Comparison of ENCODE assay signal across 8 mouse cellular contexts in genomic region chr5:14514631-14515523, GRCm38 (mm10). TPM values are rescaled to one million over a fixed set of nuclear protein-coding genes. Genes with fewer than 3 reads are reported as not detected.
A peak's percentile ranks its signal among the peaks of the same experiment; 100 is the strongest.
DNase-seq lines count a peak whose midpoint lies in the region; ATAC-seq and TF ChIP-seq lines count a peak whose summit lies in the region.

Gene Pclo (plus strand): TSS chr5:14514918.

- TF ChIP-seq POLR2A in liver, adult 2 months (IDR thresholded peaks at IDR 0.05; ENCODE audit: extremely low read depth, insufficient read depth, low read length) = peak; percentile 32; the same call in 1 of the 2 replicates
- TF ChIP-seq POLR2A in thymus, adult 2 months (IDR thresholded peaks at IDR 0.05; ENCODE audit: control insufficient read depth, extremely low read depth, insufficient read depth, low read length, poor library complexity) = no peak

- peak within 1 kb of the TSS; percentile 92 for H3K4me3 ChIP-seq in megakaryocyte, embryonic 14.5 days (replicated peaks)
- H3K4me3 ChIP-seq in forebrain, embryonic 12.5 days (replicated peaks) = peak within 1 kb of the TSS; percentile 74
- H3K4me3 ChIP-seq in heart, embryonic 16.5 days (ENCODE audit: low read length) = peak within 1 kb of the TSS; percentile 75
- H3K4me3 ChIP-seq in liver, adult 2 months (ENCODE audit: insufficient read depth, low read depth, low read length) = peak within 1 kb of the TSS; percentile 76
- H3K4me3 ChIP-seq in thymus, adult 2 months (ENCODE audit: control insufficient read depth, insufficient read depth, low read length) = peak within 1 kb of the TSS; percentile 40

- H3K27me3 ChIP-seq in megakaryocyte, embryonic 14.5 days (replicated peaks) = peaks cover 14% of the 10 kb centered on the region
- H3K27me3 ChIP-seq in forebrain, embryonic 12.5 days = no peaks in the 10 kb centered on the region
- no peaks in the 10 kb centered on the region for H3K27me3 ChIP-seq in heart, embryonic 16.5 days (ENCODE audit: control insufficient read depth, insufficient read depth, low read length)
- no peaks in the 10 kb centered on the region for H3K27me3 ChIP-seq in liver, adult 2 months (ENCODE audit: control insufficient read depth, insufficient read depth, low read length)
- H3K27me3 ChIP-seq in thymus, adult 2 months (ENCODE audit: control insufficient read depth, insufficient read depth, low read length) = peaks cover 5% of the 10 kb centered on the region; the same call in 1 of the 2 replicates

- H3K4me2 ChIP-seq in forebrain, embryonic 12.5 days = peak within 1 kb of the TSS; percentile 65
- H3K4me2 ChIP-seq in heart, embryonic 16.5 days (ENCODE audit: low read depth, low read length) = peak within 1 kb of the TSS; percentile 90

- H3K9me3 ChIP-seq in megakaryocyte, embryonic 14.5 days = no peaks in the 10 kb centered on the region
- no peaks in the 10 kb centered on the region for H3K9me3 ChIP-seq in forebrain, embryonic 12.5 days
- H3K9me3 ChIP-seq in heart, embryonic 16.5 days (replicated peaks; ENCODE audit: control insufficient read depth, low read length) = no peaks in the 10 kb centered on the region

- no peaks in the 10 kb centered on the region for H3K36me3 ChIP-seq in megakaryocyte, embryonic 14.5 days (replicated peaks; ENCODE audit: low read length)
- no peaks in the 10 kb centered on the region for H3K36me3 ChIP-seq in forebrain, embryonic 12.5 days (replicated peaks)
- no peaks in the 10 kb centered on the region for H3K36me3 ChIP-seq in heart, embryonic 16.5 days (ENCODE audit: control insufficient read depth, insufficient read depth)
- no peaks in the 10 kb centered on the region for H3K36me3 ChIP-seq in liver, adult 2 months (ENCODE audit: control insufficient read depth, insufficient read depth, low read length)
- no peaks in the 10 kb centered on the region for H3K36me3 ChIP-seq in thymus, adult 2 months (ENCODE audit: control insufficient read depth, insufficient read depth, low read length)

- H3K27ac ChIP-seq in forebrain, embryonic 12.5 days = peak within 1 kb of the TSS; percentile 96
- H3K27ac ChIP-seq in heart, embryonic 16.5 days (ENCODE audit: low read length) = peak within 1 kb of the TSS; percentile 59
- peak within 1 kb of the TSS; percentile 42 for H3K27ac ChIP-seq in liver, adult 2 months (replicated peaks; ENCODE audit: insufficient read depth, low read depth, low read length)
- no peak within 1 kb of the TSS for H3K27ac ChIP-seq in thymus, adult 2 months (ENCODE audit: control insufficient read depth, insufficient read depth, low read length)

- TF ChIP-seq CTCF in liver, adult 2 months (IDR thresholded peaks at IDR 0.05; ENCODE audit: low read depth, low read length) = no peak
- TF ChIP-seq CTCF in thymus, adult 2 months (IDR thresholded peaks at IDR 0.05; ENCODE audit: borderline replicate concordance, control insufficient read depth, extremely low read depth, insufficient read depth, low read length, poor library complexity) = no peak

- H3K4me1 ChIP-seq in megakaryocyte, embryonic 14.5 days = peaks cover 11% of the 10 kb centered on the region
- peaks cover 4% of the 10 kb centered on the region; the same call in 1 of the 2 replicates for H3K4me1 ChIP-seq in forebrain, embryonic 12.5 days
- H3K4me1 ChIP-seq in heart, embryonic 16.5 days (ENCODE audit: control insufficient read depth, insufficient read depth, low read length) = peaks cover 3% of the 10 kb centered on the region; the same call in 1 of the 2 replicates
- H3K4me1 ChIP-seq in liver, adult 2 months (ENCODE audit: control insufficient read depth, insufficient read depth, low read length) = no peaks in the 10 kb centered on the region
- H3K4me1 ChIP-seq in thymus, adult 2 months (replicated peaks; ENCODE audit: control insufficient read depth, insufficient read depth, low read length) = peaks cover 5% of the 10 kb centered on the region

- WGBS in forebrain, embryonic 12.5 days = under 1% methylated on average over 86 of the region's 89 CpGs
- under 1% methylated on average over 85 of the region's 89 CpGs for WGBS in heart, embryonic 16.5 days
- 2% methylated on average over 89 of the region's 89 CpGs for WGBS in liver, adult 2 months
- WGBS in thymus, adult 2 months = 3% methylated on average over 85 of the region's 89 CpGs

- H3K9ac ChIP-seq in forebrain, embryonic 12.5 days = peak within 1 kb of the TSS; percentile 87
- peak within 1 kb of the TSS; percentile 71 for H3K9ac ChIP-seq in heart, embryonic 16.5 days (ENCODE audit: low read length)
- H3K9ac ChIP-seq in liver, adult 2 months (ENCODE audit: low read depth, low read length) = peak within 1 kb of the TSS; percentile 58

- peak; percentile 91 for DNase-seq in kidney, postnatal 14 days
- peak; percentile 76 for DNase-seq in liver, adult 2 months (ENCODE audit: extremely low read depth, low read depth, low spot score)
- DNase-seq in neural tube, embryonic 10.5 days (ENCODE audit: extremely low spot score, low spot score) = peak; percentile 94
- DNase-seq in thymus, adult 2 months = peak; percentile 2

- no peaks in the 10 kb centered on the region for H3K79me2 ChIP-seq in liver, adult 2 months (ENCODE audit: control insufficient read depth, insufficient read depth, low read length)

- ATAC-seq in megakaryocyte, adult 5-6 weeks (ENCODE audit: poor library complexity, severe bottlenecking) = no peak
- peak; percentile 98 for ATAC-seq in forebrain, embryonic 12.5 days (ENCODE audit: low FRiP score)
- ATAC-seq in heart, embryonic 16.5 days (replicated peaks; ENCODE audit: extremely low read depth, insufficient read depth, low FRiP score) = peak; percentile 97

RNA-seq across cellular contexts. Expression of gene Pclo, which starts in this region (rescaled TPM):
- 0.01 TPM in 1 of 2 replicates, not detected in the other for polyA plus RNA-seq in megakaryocyte, embryonic 14.5 days (2012; ENCODE audit: insufficient read depth, low replicate concordance)
- total RNA-seq in megakaryocyte, adult 5-6 weeks (2015) = not detected in 2 replicates
- not detected in 2 replicates for total RNA-seq in megakaryocyte, adult 5-6 weeks (2017)
- polyA plus RNA-seq in forebrain, embryonic 12.5 days (2016; fragmentation: Nextera tagmentation; extraction: Ambion mirVana) = 2.9 and 3.0 TPM in 2 replicates
- 0.17 TPM in 2 replicates for polyA plus RNA-seq in heart, embryonic 16.5 days (2015; fragmentation: Nextera tagmentation; extraction: Ambion mirVana)
- 0.28 and 0.60 TPM in 2 replicates for total RNA-seq in liver, adult 2 months (2014; rRNA removed)
- polyA plus RNA-seq in liver, adult 2 months (2012; rRNA removed) = 0.04 and 0.06 TPM in 2 replicates
- polyA plus RNA-seq in thymus, adult 2 months (2012; rRNA removed) = 0.79 and 0.96 TPM in 2 replicates

Comparison
In these comparisons a context has a peak if more than half of its experiments do, and no peak if none do; other contexts are left out.
1. Peak in ATAC-seq, H3K4me3 ChIP-seq, H3K27ac ChIP-seq, H3K9ac ChIP-seq and H3K4me2 ChIP-seq in heart, embryonic 16.5 days; RNA of the gene not detected or under 1 TPM.
2. Peak in DNase-seq, H3K4me3 ChIP-seq, H3K27ac ChIP-seq and H3K9ac ChIP-seq in liver, adult 2 months; RNA of the gene not detected or under 1 TPM.
3. Peak in DNase-seq and H3K4me3 ChIP-seq in thymus, adult 2 months; RNA of the gene not detected or under 1 TPM.
4. H3K4me3 ChIP-seq: peak in every context shown above with its lines; median percentile 92 in megakaryocyte, embryonic 14.5 days; 76 in liver, adult 2 months; 75 in heart, embryonic 16.5 days; 74 in forebrain, embryonic 12.5 days; 40 in thymus, adult 2 months.
5. DNase-seq: peak in every context shown above with its lines; median percentile 94 in neural tube, embryonic 10.5 days; 91 in kidney, postnatal 14 days; 76 in liver, adult 2 months; 2 in thymus, adult 2 months.